Mouse (Mus musculus): ENCODE measurements around the gene Gm21987. TPM values are rescaled to one million over a fixed set of nuclear protein-coding genes. Genes with fewer than 3 reads are reported as not detected.

Gm21987 gene
- polyA plus RNA-seq, 1 experiment from 2014 or later = not detected

DNA sequence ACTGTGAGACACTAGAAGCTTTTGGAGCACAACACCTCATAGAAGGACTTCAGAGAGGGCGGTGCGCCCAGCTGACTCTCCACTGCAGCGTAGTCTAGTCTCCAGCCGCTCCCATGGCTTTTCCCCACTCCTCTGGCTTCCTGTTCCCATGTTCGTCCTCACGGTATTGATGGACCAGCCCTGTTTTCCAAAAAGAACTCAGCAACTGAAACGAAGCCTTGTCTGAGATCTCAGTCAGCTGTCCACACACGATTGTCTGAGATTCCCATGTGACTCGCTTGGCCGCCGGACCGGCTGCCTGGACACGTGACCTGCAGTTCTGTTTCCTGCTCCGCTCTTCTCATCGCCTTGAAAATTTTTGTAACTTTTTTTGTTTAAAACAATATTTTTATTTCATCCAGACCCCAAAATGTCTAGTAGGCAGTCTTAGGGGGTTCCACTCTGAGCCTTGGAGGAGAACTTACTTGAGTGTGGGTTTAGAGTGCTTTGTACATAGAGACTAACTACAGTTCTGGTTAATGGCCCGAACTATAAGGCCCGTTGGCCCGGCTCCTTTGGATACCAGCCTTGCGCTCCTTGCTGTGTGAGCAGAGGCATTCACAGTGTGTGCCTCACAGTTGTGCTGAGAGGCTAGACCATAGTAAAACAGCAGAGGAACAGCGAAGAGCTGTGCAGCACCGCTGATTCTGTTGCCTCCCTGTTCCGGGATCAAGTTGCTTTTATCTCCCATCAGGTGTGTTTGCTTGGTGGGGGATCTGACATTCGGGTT lies 45.5 kb downstream of the Gm21987 start:
- DNase-seq (ENCODE audit: low spot score) = no peak

GRCm38 (mm10) chr16:38394191-38394618 lies 47.4 kb downstream of the Gm21987 start:
- no peak for DNase-seq (ENCODE audit: low spot score)

- no peak for DNase-seq (ENCODE audit: low spot score)
Observed at GRCm38 (mm10) chr16:38395060-38395730, 48.4 kb downstream of the Gm21987 start.

- no peak for DNase-seq (ENCODE audit: low spot score)
Observed at GRCm38 (mm10) chr16:38396155-38396554, 49.3 kb downstream of the Gm21987 start.

GRCm38 (mm10) chr16:38398266-38398665 lies 51.4 kb downstream of the Gm21987 start:
- DNase-seq (ENCODE audit: low spot score) = no peak

DNA sequence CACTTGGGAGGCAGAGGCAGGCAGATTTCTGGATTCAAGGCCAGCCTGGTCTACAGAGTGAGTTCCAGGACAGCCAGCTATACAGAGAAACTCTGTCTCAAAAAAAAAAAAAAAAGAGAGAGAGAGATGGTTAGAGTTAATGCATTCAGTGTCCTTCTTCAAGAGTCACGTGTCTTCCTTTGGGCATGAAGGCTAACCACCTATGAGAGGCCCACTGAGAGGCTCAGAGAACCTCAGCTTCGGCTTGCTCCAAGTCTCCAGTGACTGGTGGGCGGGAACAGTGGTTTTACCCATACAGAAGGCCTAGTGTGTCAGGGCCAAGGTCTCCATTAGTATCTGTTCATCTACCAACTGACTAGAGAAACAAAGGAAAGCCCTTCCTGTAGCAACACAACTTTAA lies 52.2 kb downstream of the Gm21987 start:
- no peak for DNase-seq (ENCODE audit: low spot score)

- DNase-seq (ENCODE audit: low spot score) = peak; percentile 70
Observed at GRCm38 (mm10) chr16:38399531-38400231, 52.8 kb downstream of the Gm21987 start.

- no peak for DNase-seq (ENCODE audit: low spot score)
Observed at GRCm38 (mm10) chr16:38400311-38400960, 53.6 kb downstream of the Gm21987 start.

DNA sequence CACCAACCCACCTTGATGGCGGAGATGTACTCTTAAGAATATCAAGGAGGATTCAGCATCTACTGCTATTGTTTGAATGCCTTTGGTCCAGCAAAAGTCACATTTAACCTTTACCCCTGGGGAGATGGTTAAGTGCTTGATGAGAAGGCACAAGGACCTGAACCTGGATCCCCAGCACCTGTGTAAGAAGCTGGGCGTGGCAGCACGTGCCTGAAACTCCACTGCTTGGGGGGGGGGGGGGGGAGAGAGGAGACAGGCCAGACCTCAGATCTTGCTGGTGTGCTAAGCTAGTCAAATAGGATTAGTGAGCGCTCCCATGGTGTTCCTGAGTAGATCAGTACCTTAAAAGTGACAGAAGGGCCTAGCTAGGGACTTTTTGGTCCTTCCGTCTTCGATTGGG lies 54.6 kb downstream of the Gm21987 start:
- no peak for DNase-seq (ENCODE audit: low spot score)

DNA sequence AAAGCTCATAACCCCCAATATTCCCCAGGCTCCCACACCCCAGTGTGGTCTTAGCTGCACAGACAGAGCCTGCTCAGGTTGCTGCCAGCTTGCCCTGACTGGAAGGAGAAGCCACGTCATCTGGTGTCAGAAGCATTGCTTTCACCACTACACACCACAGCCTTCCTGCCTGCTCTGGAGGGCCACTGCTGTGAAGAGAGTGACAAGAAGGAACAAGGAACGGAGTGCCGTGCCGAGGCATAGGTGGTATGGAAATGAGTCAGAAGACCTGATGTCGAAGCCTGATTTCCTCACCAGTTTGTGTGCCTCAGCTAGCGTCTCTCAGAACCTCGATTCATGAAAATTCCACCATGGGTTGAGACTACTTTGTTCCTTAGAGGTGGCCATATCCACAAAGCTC lies 56.8 kb downstream of the Gm21987 start:
- DNase-seq (ENCODE audit: low spot score) = peak; percentile 62

DNA sequence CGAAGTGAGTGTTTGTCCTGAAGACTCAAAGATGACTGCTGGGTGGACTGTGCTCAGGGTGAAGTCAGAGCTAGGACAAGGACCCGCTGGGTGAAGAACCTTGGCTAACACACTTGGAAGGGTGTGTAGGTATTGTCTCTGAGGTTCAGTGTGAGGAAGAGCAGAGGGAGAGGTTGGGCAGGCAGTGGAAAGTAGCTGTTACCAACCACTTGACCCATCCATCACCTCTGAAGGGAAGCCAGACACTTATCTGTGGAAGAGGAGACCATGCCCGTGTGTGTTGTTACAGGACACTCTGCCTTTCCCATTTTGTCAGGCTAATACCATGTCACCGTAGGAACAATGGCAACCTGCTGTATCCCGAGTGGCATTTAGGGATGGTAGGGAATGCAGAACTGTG lies 59.5 kb downstream of the Gm21987 start:
- no peak for DNase-seq (ENCODE audit: low spot score)

- DNase-seq (ENCODE audit: low spot score) = no peak
Observed at GRCm38 (mm10) chr16:38406708-38407107, 59.9 kb downstream of the Gm21987 start.

DNA sequence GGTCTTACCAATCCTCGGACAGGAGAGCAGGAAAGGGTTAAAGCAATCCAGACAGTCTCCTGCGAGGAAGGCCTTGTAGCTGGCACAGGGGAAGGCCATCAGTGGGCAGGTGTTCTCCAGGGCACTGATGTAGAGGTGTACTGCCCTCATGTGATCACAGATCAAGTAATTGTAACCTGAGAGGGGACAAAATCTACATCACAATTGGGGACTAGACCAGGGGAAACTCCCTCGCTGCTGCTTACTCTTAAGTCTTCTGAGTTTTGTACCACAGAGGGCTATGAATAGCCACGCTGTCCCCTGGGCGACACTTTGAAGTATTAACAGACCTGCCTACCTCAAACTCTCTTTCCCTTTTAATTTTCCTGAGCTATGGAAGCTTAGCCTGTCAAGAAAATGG lies 60.7 kb downstream of the Gm21987 start:
- DNase-seq (ENCODE audit: low spot score) = no peak

- no peak for DNase-seq (ENCODE audit: low spot score)
Observed at GRCm38 (mm10) chr16:38408416-38408815, 61.6 kb downstream of the Gm21987 start.

Other genes with a start within 250 kb of the Gm21987 start
- gene Nr1i2, start 52.2 kb upstream of the Gm21987 start, polyA plus RNA-seq (2015; fragmentation: Nextera tagmentation; extraction: Ambion mirVana) = 0.05 TPM in 1 of 2 replicates, not detected in the other
- 0.10 and 0.20 TPM in 2 replicates for gene Maats1, start 4.9 kb upstream of the Gm21987 start, polyA plus RNA-seq (2015; fragmentation: Nextera tagmentation; extraction: Ambion mirVana)
- gene Cox17, start within 50 bp of the Gm21987 start, polyA plus RNA-seq (2015; fragmentation: Nextera tagmentation; extraction: Ambion mirVana) = 322 and 349 TPM in 2 replicates
- gene Popdc2, start 15.2 kb downstream of the Gm21987 start, polyA plus RNA-seq (2015; fragmentation: Nextera tagmentation; extraction: Ambion mirVana) = 0.30 and 0.87 TPM in 2 replicates
- 2.2 and 2.8 TPM in 2 replicates for gene Pla1a, start 86.1 kb downstream of the Gm21987 start, polyA plus RNA-seq (2015; fragmentation: Nextera tagmentation; extraction: Ambion mirVana)
- 90.2 and 91.5 TPM in 2 replicates for gene Adprh, start 105.7 kb downstream of the Gm21987 start, polyA plus RNA-seq (2015; fragmentation: Nextera tagmentation; extraction: Ambion mirVana)
- gene Cd80, start 108.5 kb downstream of the Gm21987 start, polyA plus RNA-seq (2015; fragmentation: Nextera tagmentation; extraction: Ambion mirVana) = 0.72 and 0.82 TPM in 2 replicates
- gene Timmdc1, start 175.6 kb downstream of the Gm21987 start, polyA plus RNA-seq (2015; fragmentation: Nextera tagmentation; extraction: Ambion mirVana) = 29.4 and 30.1 TPM in 2 replicates
- 25.3 and 28.4 TPM in 2 replicates for gene Poglut1, start 203.2 kb downstream of the Gm21987 start, polyA plus RNA-seq (2015; fragmentation: Nextera tagmentation; extraction: Ambion mirVana)
- gene Tmem39a, start 211.7 kb downstream of the Gm21987 start, polyA plus RNA-seq (2015; fragmentation: Nextera tagmentation; extraction: Ambion mirVana) = 47.5 and 56.5 TPM in 2 replicates

All from thymus, postnatal 0 days (tissue).